Mouse (Mus musculus): ENCODE results near the gene Chst3.
A peak's percentile ranks its signal among the peaks of the same experiment; 100 is the strongest.
"Not testable (repeated sequence)": the region's sequence is repeated elsewhere in the genome, so short reads cannot be mapped to it uniquely, and the experiment has no call there.

DNA sequence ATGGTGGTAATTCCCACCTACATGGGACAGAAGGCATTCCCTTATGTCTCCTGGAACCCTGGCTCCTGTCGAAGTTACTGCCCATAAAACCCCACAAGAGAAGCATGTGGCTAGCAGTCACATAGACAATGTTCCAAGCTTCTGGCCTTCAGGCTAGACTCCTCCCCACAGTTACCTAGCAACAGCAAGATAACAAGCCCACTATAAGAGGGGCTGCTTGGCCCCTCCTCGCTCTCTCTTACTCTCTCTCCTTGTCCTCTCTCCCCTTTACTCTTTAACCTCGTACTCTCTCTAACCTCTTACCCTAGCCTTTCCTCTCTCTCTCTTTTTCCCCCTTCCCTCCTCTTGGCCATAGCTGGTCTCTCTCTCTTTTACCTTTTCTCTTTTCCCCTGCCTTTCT lies 57.7 kb downstream of the Chst3 start:
- TF ChIP-seq IRF4 (IDR thresholded peaks at IDR 0.05; ENCODE audit: low read depth, low read length); CTCF (conservative IDR thresholded peaks at IDR 0.05 in 1 of 2, IDR thresholded peaks at IDR 0.05 in 1 of 2; ENCODE audit: low read depth in 2 of 2, low read length in 2 of 2); RCOR1 (conservative IDR thresholded peaks at IDR 0.05; ENCODE audit: low read depth, low read length); KAT2A (IDR thresholded peaks at IDR 0.05; ENCODE audit: insufficient replicate concordance, low read length): not testable (repeated sequence)
- 0 out of 2 replicates have a peak, but pooled peaks have one; percentile 17 for TF ChIP-seq CHD1 (IDR thresholded peaks at IDR 0.05; ENCODE audit: low read depth, low read length)
